In the genomic region with DNA sequence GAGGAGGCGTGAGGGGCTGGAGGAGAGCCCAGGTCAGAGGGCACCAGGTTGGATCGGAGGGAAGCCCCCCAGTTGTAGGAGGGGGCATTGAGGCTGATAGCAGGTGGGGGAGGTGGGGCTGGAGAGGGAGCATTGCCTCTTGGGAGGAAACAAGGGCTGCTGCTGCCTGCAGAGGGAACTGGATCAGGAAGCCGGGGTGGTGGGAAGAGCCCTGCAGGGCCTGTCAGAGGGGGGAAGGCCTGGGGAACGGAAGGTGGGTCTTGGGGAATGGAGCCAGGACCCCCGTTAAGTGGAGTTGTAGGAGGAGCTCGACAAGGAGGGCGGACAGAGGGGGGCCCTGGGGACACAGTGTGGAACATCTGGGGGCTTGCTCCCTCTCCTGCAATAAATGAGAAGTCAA, we compare ENCODE assay signal across 9 mouse cellular contexts. TPM values are rescaled to one million over a fixed set of nuclear protein-coding genes. Genes with fewer than 3 reads are reported as not detected.
DNase-seq lines count a peak whose midpoint lies in the region; ATAC-seq and TF ChIP-seq lines count a peak whose summit lies in the region.
"Had no signal": no experiment of that assay in that cellular context is flagged by ENCODE, and none has a peak within 500 bp of the region (broad histone marks: within the 10 kb centered on the region; RNA-seq: fewer than 3 reads in every experiment).

No protein-coding gene starts in this region.

- no peak for TF ChIP-seq CTCF in layer of hippocampus, adult 2 months (conservative IDR thresholded peaks at IDR 0.05)

- peak overlapping the region; percentile 97; the same call in 1 of the 2 replicates for H3K27ac ChIP-seq in layer of hippocampus, adult 2 months
- H3K27ac ChIP-seq in forebrain, embryonic 13.5 days = 0 out of 2 replicates have a peak overlapping the region, but pooled peaks have one; percentile 16
- no peak overlapping the region for H3K27ac ChIP-seq in intestine, embryonic 16.5 days (ENCODE audit: low read length)
- H3K27ac ChIP-seq in neural tube, embryonic 12.5 days = no peak overlapping the region

- H3K9ac ChIP-seq in forebrain, embryonic 13.5 days = peak overlapping the region; percentile 86
- peak overlapping the region; percentile 85 for H3K9ac ChIP-seq in intestine, embryonic 16.5 days (ENCODE audit: low read depth, low read length)
- peak overlapping the region; percentile 10 for H3K9ac ChIP-seq in neural tube, embryonic 12.5 days

- no peak overlapping the region for H3K4me3 ChIP-seq in layer of hippocampus, adult 2 months
- H3K4me3 ChIP-seq in forebrain, embryonic 13.5 days = peak overlapping the region; percentile 68; the same call in 1 of the 2 replicates
- peak overlapping the region; percentile 75; the same call in 1 of the 2 replicates for H3K4me3 ChIP-seq in intestine, embryonic 16.5 days (ENCODE audit: low read length)
- H3K4me3 ChIP-seq in neural tube, embryonic 12.5 days = 0 out of 2 replicates have a peak overlapping the region, but pooled peaks have one; percentile 72

- no peaks in the 10 kb centered on the region for H3K9me3 ChIP-seq in forebrain, embryonic 13.5 days (replicated peaks)
- no peaks in the 10 kb centered on the region for H3K9me3 ChIP-seq in intestine, embryonic 16.5 days (ENCODE audit: control insufficient read depth, low read length)
- no peaks in the 10 kb centered on the region for H3K9me3 ChIP-seq in neural tube, embryonic 12.5 days

- H3K4me1 ChIP-seq in forebrain, embryonic 13.5 days = peaks cover 53% of the 10 kb centered on the region
- peaks cover 34% of the 10 kb centered on the region for H3K4me1 ChIP-seq in intestine, embryonic 16.5 days (ENCODE audit: control insufficient read depth, insufficient read depth, low read length)
- H3K4me1 ChIP-seq in neural tube, embryonic 12.5 days = peaks cover 39% of the 10 kb centered on the region

- H3K27me3 ChIP-seq in forebrain, embryonic 13.5 days = no peaks in the 10 kb centered on the region
- no peaks in the 10 kb centered on the region for H3K27me3 ChIP-seq in intestine, embryonic 16.5 days (replicated peaks; ENCODE audit: control insufficient read depth, insufficient read depth, low read length)
- H3K27me3 ChIP-seq in neural tube, embryonic 12.5 days (replicated peaks) = no peaks in the 10 kb centered on the region

- H3K4me2 ChIP-seq in forebrain, embryonic 13.5 days = peak overlapping the region; percentile 88
- H3K4me2 ChIP-seq in intestine, embryonic 16.5 days (ENCODE audit: low read depth, low read length) = peak overlapping the region; percentile 71
- peak overlapping the region; percentile 88 for H3K4me2 ChIP-seq in neural tube, embryonic 12.5 days (replicated peaks)

- ATAC-seq in forebrain, embryonic 13.5 days = no peak
- no peak for ATAC-seq in intestine, embryonic 16.5 days
- ATAC-seq in neural tube, embryonic 12.5 days (ENCODE audit: low FRiP score, low read depth) = no peak

- no peak for DNase-seq in layer of hippocampus, adult 2 months (ENCODE audit: low spot score in 2 of 2)
- DNase-seq in layer of hippocampus, adult 11-12 months (ENCODE audit: low spot score) = no peak
- DNase-seq in adrenal gland, adult 8-10 months = no peak
- no peak for DNase-seq in cerebellum, postnatal 25 days
- DNase-seq: lung, adult 2 months; thymus, postnatal 25 days had no signal

- 71% methylated on average over 7 of the region's 7 CpGs for WGBS in forebrain, embryonic 13.5 days
- 73% methylated on average over 7 of the region's 7 CpGs for WGBS in intestine, embryonic 16.5 days
- WGBS in neural tube, embryonic 12.5 days = 67% methylated on average over 7 of the region's 7 CpGs

- H3K36me3 ChIP-seq in forebrain, embryonic 13.5 days (ENCODE audit: poor library complexity, severe bottlenecking) = peaks cover 62% of the 10 kb centered on the region
- H3K36me3 ChIP-seq in intestine, embryonic 16.5 days (ENCODE audit: control insufficient read depth, insufficient read depth, low read length) = peaks cover 38% of the 10 kb centered on the region
- peaks cover 63% of the 10 kb centered on the region for H3K36me3 ChIP-seq in neural tube, embryonic 12.5 days

RNA-seq across cellular contexts. Expression of gene Mbd6, which starts 2.6 kb away (rescaled TPM):
- total RNA-seq in layer of hippocampus, adult 2 months (2021) = 10 to 100 TPM; 54.3 to 60.6 TPM
- 13.6 and 16.7 TPM in 2 replicates for polyA plus RNA-seq in forebrain, embryonic 13.5 days (2015; fragmentation: Nextera tagmentation; extraction: Ambion mirVana)
- 9.9 and 11.1 TPM in 2 replicates for polyA plus RNA-seq in intestine, embryonic 16.5 days (2015; fragmentation: Nextera tagmentation; extraction: Ambion mirVana)
- 18.4 and 20.5 TPM in 2 replicates for polyA plus RNA-seq in neural tube, embryonic 12.5 days (2016; fragmentation: Nextera tagmentation; extraction: Ambion mirVana)
- total RNA-seq in adrenal gland, adult 8-10 months (2022) = 10 to 100 TPM; 43.1 to 84.1 (median 62.3) TPM

RNA-seq across cellular contexts. Expression of gene Dctn2, which starts 20.0 kb away (rescaled TPM):
- 100 to 1,000 TPM; 259 to 272 TPM for total RNA-seq in layer of hippocampus, adult 2 months (2021)
- polyA plus RNA-seq in forebrain, embryonic 13.5 days (2015; fragmentation: Nextera tagmentation; extraction: Ambion mirVana) = 262 and 282 TPM in 2 replicates
- 162 and 170 TPM in 2 replicates for polyA plus RNA-seq in intestine, embryonic 16.5 days (2015; fragmentation: Nextera tagmentation; extraction: Ambion mirVana)
- 273 and 277 TPM in 2 replicates for polyA plus RNA-seq in neural tube, embryonic 12.5 days (2016; fragmentation: Nextera tagmentation; extraction: Ambion mirVana)
- total RNA-seq in adrenal gland, adult 8-10 months (2022) = 100 to 1,000 TPM; 175 to 202 (median 198) TPM

RNA-seq across cellular contexts. Expression of gene Kif5a, which starts 23.0 kb away (rescaled TPM):
- total RNA-seq in layer of hippocampus, adult 2 months (2021) = 100 to 1,000 TPM; 715 to 773 TPM
- polyA plus RNA-seq in forebrain, embryonic 13.5 days (2015; fragmentation: Nextera tagmentation; extraction: Ambion mirVana) = 45.4 and 47.6 TPM in 2 replicates
- 5.2 and 5.3 TPM in 2 replicates for polyA plus RNA-seq in intestine, embryonic 16.5 days (2015; fragmentation: Nextera tagmentation; extraction: Ambion mirVana)
- 72.7 and 81.6 TPM in 2 replicates for polyA plus RNA-seq in neural tube, embryonic 12.5 days (2016; fragmentation: Nextera tagmentation; extraction: Ambion mirVana)
- total RNA-seq in adrenal gland, adult 8-10 months (2022) = 10 to 100 TPM in 3 of 4 experiments, 1 to 10 TPM in 1; 6.8 to 18.6 (median 14.5) TPM

RNA-seq across cellular contexts. Expression of gene Mars, which starts 25.4 kb away (rescaled TPM):
- total RNA-seq in layer of hippocampus, adult 2 months (2021) = 10 to 100 TPM; 55.6 to 60.0 TPM
- polyA plus RNA-seq in forebrain, embryonic 13.5 days (2015; fragmentation: Nextera tagmentation; extraction: Ambion mirVana) = 137 and 138 TPM in 2 replicates
- 96.8 and 108 TPM in 2 replicates for polyA plus RNA-seq in intestine, embryonic 16.5 days (2015; fragmentation: Nextera tagmentation; extraction: Ambion mirVana)
- 145 and 146 TPM in 2 replicates for polyA plus RNA-seq in neural tube, embryonic 12.5 days (2016; fragmentation: Nextera tagmentation; extraction: Ambion mirVana)
- total RNA-seq in adrenal gland, adult 8-10 months (2022) = 100 to 1,000 TPM in 1 of 4 experiments, 10 to 100 TPM in 3; 79.7 to 107 (median 92.0) TPM

RNA-seq across cellular contexts. Expression of gene Arhgap9, which starts 35.6 kb away (rescaled TPM):
- total RNA-seq in layer of hippocampus, adult 2 months (2021) = under 1 TPM; 0.56 to 0.79 TPM
- 0.39 and 0.72 TPM in 2 replicates for polyA plus RNA-seq in forebrain, embryonic 13.5 days (2015; fragmentation: Nextera tagmentation; extraction: Ambion mirVana)
- 7.9 and 9.0 TPM in 2 replicates for polyA plus RNA-seq in intestine, embryonic 16.5 days (2015; fragmentation: Nextera tagmentation; extraction: Ambion mirVana)
- polyA plus RNA-seq in neural tube, embryonic 12.5 days (2016; fragmentation: Nextera tagmentation; extraction: Ambion mirVana) = 1.7 and 2.0 TPM in 2 replicates
- total RNA-seq in adrenal gland, adult 8-10 months (2022) = 1 to 10 TPM; 2.2 to 5.0 (median 3.6) TPM

Comparison
In these comparisons a context has a peak if more than half of its experiments do, and no peak if none do; other contexts are left out.
1. H3K27ac ChIP-seq: peak in layer of hippocampus, adult 2 months (single experiment) and forebrain, embryonic 13.5 days (single experiment); none in intestine, embryonic 16.5 days (single experiment) and neural tube, embryonic 12.5 days (single experiment).
2. H3K9ac ChIP-seq: peak in every context shown above with its lines; median percentile 86 in forebrain, embryonic 13.5 days; 85 in intestine, embryonic 16.5 days; 10 in neural tube, embryonic 12.5 days.
3. Peak in every context shown above with its lines, with median percentiles within 50 percentile points of each other: H3K4me2 ChIP-seq.